Mouse (Mus musculus) lung, embryonic 14.5 days (tissue): ENCODE measurements around the gene Myo5c. TPM values are rescaled to one million over a fixed set of nuclear protein-coding genes. Genes with fewer than 3 reads are reported as not detected.

Experiments used
- ATAC-seq: fragments of 200-750 bp; cut with Nextera tagmentation; 2 replicates; pipeline ENCODE4 v1.8.0; 2017; ENCODE audit warnings: mild to moderate bottlenecking, moderate TSS enrichment, moderate library complexity; ENCODE audit not compliant: insufficient read depth
- DNase-seq: peaks from one replicate; pipeline ENCODE4 v3.0.0-alpha.2; 2015
- H3K27ac ChIP-seq: fragments of 300-500 bp; sonication (generic); 2 replicates; pipeline ENCODE4 v1.5.1; 2014; ENCODE audit warnings: low read depth, mild to moderate bottlenecking, moderate library complexity
- H3K27me3 ChIP-seq: fragments of 300-500 bp; sonication (generic); 2 replicates; pipeline ENCODE4 v1.6.1; 2014; ENCODE audit warnings: low read length, control low read depth; ENCODE audit not compliant: insufficient read depth
- H3K36me3 ChIP-seq: fragments of 300-500 bp; sonication (generic); 2 replicates; pipeline ENCODE4 v1.6.1; 2014; ENCODE audit warnings: control low read depth; ENCODE audit not compliant: insufficient read depth
- H3K4me1 ChIP-seq: fragments of 300-500 bp; sonication (generic); 2 replicates; pipeline ENCODE4 v1.6.1; 2014; ENCODE audit warnings: antibody characterized with exemption, control low read depth; ENCODE audit not compliant: insufficient read depth
- H3K4me2 ChIP-seq: fragments of 300-500 bp; sonication (generic); 2 replicates; pipeline ENCODE4 v1.6.1; 2014; ENCODE audit warnings: mild to moderate bottlenecking
- H3K4me3 ChIP-seq: fragments of 300-500 bp; sonication (generic); 2 replicates; pipeline ENCODE4 v1.5.1; 2014; ENCODE audit warnings: low read depth, low read length
- H3K9ac ChIP-seq: fragments of 300-500 bp; sonication (generic); 2 replicates; pipeline ENCODE4 v1.6.1; 2014
- H3K9me3 ChIP-seq: fragments of 300-500 bp; sonication (generic); 2 replicates; pipeline ENCODE4 v1.6.1; 2016; ENCODE audit warnings: low read depth, low read length, control low read depth
- CTCF ChIP-seq: IDR thresholded peaks from 2 replicates; pipeline ENCODE4 v1.5.1; 2016; ENCODE audit warnings: antibody characterized with exemption, low read depth
- WGBS: fragments of 180-500 bp; shearing (Covaris S2); extraction: QIAGEN DNeasy Blood & Tissue Kit; methylation state at CpG from one replicate; pipeline ENCODE4 v1.1.7; 2014; 5-methylcytosine and 5-hydroxymethylcytosine counted together
- polyA plus RNA-seq: library from polyadenylated mRNA; unstranded; fragments of >200 nt; fragmentation: Nextera tagmentation; extraction: Ambion mirVana; gene quantifications from 2 replicates; pipeline ENCODE4 v1.2.1, GENCODE M21; 2014

Myo5c gene
- polyA plus RNA-seq, 1 experiment from 2014 or later = 28.9 TPM

DNA sequence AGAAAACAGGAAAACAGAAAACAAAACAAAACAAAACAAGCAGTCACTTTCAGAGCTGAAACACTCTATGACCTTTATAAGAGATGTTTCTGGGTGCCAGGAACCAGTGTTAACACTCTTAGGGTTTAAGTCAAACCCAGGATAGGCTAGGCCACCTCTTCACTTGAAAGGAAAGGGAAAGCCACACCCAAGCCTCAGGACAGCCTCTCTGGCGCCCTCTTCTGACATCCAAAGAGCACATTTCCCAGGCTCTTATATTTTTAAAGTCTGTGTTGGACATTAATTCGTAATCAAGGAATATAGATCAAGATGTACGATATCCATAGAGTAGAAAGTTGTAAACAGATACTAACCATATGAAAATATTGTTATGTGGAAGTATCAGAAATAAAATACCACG, 57.7 kb downstream of the Myo5c start:
- no peak overlapping the region for H3K4me2 ChIP-seq
- peak; percentile 46 for DNase-seq
- WGBS = 49% methylated on average over 4 of the region's 4 CpGs

DNA sequence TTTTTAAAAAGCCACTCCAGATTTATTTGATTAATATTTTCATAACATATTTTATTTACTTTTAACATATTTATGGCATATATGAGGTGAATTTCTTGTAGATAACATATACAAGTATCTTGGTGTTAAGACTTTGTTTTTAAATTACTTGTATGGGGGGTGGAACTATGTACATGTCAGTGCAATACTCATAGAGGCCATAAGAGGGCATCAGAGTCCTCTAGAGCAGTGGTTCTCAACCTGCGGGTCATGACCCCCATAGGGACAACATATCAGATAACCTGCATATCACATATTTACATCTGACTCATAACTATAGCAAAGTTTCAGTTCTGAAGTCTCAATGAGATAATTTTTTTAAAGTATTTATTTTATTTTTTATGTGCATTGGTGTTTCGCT, 67.5 kb downstream of the Myo5c start:
- Histone ChIP-seq H3K4me1 (no peaks in the 10 kb centered on the region), H3K4me2 (no peak overlapping the region), H3K4me3 (no peak overlapping the region), H3K27ac (no peak overlapping the region), H3K27me3 (no peaks in the 10 kb centered on the region), H3K9ac (no peak overlapping the region), H3K36me3 (peaks cover 16% of the 10 kb centered on the region; the same call in 1 of the 2 replicates), H3K9me3 (no peaks in the 10 kb centered on the region)
- 75% methylated on average over 2 of the region's 2 CpGs for WGBS
- ATAC-seq (no peak), DNase-seq (peak; percentile 30)
- TF ChIP-seq CTCF = peak; percentile 39; the same call in 1 of the 2 replicates

More for the DNA sequence above, 57.7 kb downstream of the Myo5c start:
- no peak for ATAC-seq
- Histone ChIP-seq H3K36me3 (peaks cover 29% of the 10 kb centered on the region; the same call in 1 of the 2 replicates), H3K9ac (no peak overlapping the region), H3K27me3 (no peaks in the 10 kb centered on the region), H3K4me1 (no peaks in the 10 kb centered on the region), H3K4me3 (no peak overlapping the region), H3K9me3 (no peaks in the 10 kb centered on the region), H3K27ac (no peak overlapping the region)
- peak; percentile 41 for TF ChIP-seq CTCF

DNA sequence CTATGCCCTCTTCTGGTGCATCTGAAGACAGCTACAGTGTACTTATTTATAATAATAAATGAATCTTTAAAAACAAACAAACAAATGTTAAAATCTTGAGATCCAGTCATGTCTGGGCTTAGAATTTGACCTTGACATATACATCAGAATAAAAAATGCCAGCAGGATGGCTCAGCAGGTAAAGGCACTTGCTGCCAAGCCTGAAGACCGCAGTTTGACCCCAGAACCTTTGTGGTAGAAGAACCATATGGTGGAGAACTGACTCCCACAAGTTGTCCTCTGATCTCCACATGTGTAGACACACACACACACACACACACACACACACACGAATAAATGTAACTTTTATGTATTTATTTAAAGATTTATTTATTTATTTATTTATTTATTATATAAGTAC, 71.2 kb downstream of the Myo5c start:
- H3K4me3 ChIP-seq = no peak overlapping the region
- H3K27ac ChIP-seq = no peak overlapping the region
- H3K9me3 ChIP-seq = no peaks in the 10 kb centered on the region
- ATAC-seq = no peak
- no peak overlapping the region for H3K9ac ChIP-seq
- no peak for TF ChIP-seq CTCF
- no peaks in the 10 kb centered on the region for H3K27me3 ChIP-seq
- no peak for DNase-seq
- 85% methylated on average over 2 of the region's 2 CpGs for WGBS
- H3K36me3 ChIP-seq = peaks cover 10% of the 10 kb centered on the region; the same call in 1 of the 2 replicates
- H3K4me2 ChIP-seq = no peak overlapping the region
- no peaks in the 10 kb centered on the region for H3K4me1 ChIP-seq

DNA sequence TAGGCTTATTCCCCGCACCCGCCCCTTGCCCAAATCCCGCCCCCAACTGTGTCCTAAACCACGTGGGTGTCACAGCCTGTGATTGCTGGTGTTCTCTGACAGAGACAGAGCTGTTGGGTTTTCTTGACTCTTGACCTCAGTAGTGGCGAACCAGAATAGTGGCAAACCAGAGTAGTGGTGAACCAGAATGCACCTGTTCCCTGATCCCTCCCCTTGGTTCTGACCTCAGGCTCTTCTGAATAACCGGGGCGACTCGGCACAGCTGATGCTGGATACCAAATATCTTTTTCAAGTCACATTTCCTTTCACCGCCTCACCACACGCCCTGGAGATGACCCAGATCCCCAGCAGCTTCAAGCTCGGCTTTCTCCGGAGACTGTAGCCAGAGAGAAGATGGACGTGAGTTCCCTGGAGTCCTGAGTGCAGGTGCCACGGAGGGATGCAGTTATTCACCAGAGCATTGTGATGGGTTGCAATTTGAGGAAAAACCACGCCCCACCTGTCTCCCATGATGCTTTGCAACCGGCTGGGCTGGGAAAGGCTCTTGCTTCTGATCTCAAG, 72.0 kb downstream of the Myo5c start:
- no peak for TF ChIP-seq CTCF

DNA sequence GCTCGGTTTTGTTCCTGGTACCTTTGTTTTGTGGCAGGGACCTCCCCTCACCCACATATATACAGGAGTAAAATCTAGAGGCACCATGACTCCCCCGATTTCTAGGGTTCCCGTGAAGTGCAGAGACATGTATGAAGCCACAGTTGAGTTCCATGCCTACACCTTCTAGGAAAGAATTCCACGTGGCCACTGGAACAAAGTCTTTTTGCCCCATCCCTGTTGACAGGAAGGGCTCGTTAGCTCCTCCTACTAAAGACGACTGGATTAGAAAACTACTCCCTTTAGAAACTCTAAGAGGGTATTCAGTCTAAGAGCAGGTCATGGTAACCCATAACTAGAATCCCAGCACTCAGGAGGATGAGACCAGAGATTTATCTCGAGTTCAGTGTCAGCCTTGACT, 72.5 kb downstream of the Myo5c start:
- DNase-seq (no peak), ATAC-seq (no peak)
- H3K9ac ChIP-seq = no peak overlapping the region
- H3K9me3 ChIP-seq = no peaks in the 10 kb centered on the region
- no peaks in the 10 kb centered on the region for H3K27me3 ChIP-seq
- H3K4me2 ChIP-seq = no peak overlapping the region
- WGBS = 40% methylated on average over 7 of the region's 7 CpGs
- H3K27ac ChIP-seq = no peak overlapping the region
- no peaks in the 10 kb centered on the region for H3K4me1 ChIP-seq
- TF ChIP-seq CTCF = no peak
- H3K36me3 ChIP-seq = peaks cover 10% of the 10 kb centered on the region; the same call in 1 of the 2 replicates
- H3K4me3 ChIP-seq = no peak overlapping the region

More for the DNA sequence above, 72.0 kb downstream of the Myo5c start:
- ATAC-seq = no peak
- H3K4me2 ChIP-seq = no peak overlapping the region
- 38% methylated on average over 16 of the region's 16 CpGs for WGBS
- H3K9ac ChIP-seq = no peak overlapping the region
- no peak overlapping the region for H3K27ac ChIP-seq
- no peaks in the 10 kb centered on the region for H3K9me3 ChIP-seq
- no peaks in the 10 kb centered on the region for H3K4me1 ChIP-seq
- DNase-seq = no peak
- peaks cover 10% of the 10 kb centered on the region; the same call in 1 of the 2 replicates for H3K36me3 ChIP-seq
- no peaks in the 10 kb centered on the region for H3K27me3 ChIP-seq
- H3K4me3 ChIP-seq = no peak overlapping the region

DNA sequence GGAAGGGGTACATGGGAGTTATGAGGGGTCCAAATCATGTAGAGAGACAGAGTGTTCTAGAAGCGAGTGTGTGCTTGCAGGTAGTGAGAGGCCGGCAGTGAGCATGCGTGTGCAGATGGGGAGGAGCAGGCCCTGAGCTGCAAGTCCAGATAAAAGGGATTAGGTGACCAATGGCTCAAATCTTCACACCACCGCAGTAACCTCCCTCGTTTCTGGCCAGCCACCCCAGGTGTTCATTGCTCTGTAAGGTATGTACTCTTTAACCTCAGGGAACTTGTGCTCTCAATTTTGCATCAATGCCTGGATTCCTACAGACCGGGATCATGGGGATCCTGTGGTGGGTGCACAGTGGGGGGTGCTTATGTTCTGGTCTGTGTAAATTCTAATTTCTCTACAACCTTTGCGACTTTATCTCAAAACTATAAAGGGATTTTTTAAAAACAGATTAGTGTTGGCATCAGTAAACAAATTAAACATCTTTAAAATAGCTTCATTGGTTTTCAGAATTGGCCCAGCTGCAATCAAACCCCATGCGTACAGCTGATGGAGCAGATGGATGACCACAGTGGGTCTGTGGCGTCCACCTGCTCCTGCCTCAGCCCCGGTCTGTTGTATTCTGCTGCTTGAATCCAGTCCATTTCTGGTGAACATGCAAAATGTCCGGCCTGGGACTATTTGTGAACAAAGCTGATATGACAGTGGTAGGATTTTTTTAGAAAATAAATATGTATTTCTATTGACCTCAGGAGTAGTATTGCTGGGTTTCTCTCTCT, 74.5 kb downstream of the Myo5c start, which contains the start of gene Gnb5:
TSS of gene Gnb5 (plus strand) at position 163 of the 773 bp plus-strand sequence.
- H3K4me2 ChIP-seq = no peak within 1 kb of the TSS
- no peak within 1 kb of the TSS for H3K27ac ChIP-seq
- peaks cover 10% of the 10 kb centered on the region; the same call in 1 of the 2 replicates for H3K36me3 ChIP-seq
- no peaks in the 10 kb centered on the region for H3K27me3 ChIP-seq
- no peak within 1 kb of the TSS for H3K4me3 ChIP-seq
- 77% methylated on average over 11 of the region's 11 CpGs for WGBS
- H3K4me1 ChIP-seq = no peaks in the 10 kb centered on the region
- ATAC-seq (no peak), DNase-seq (no peak)
- no peaks in the 10 kb centered on the region for H3K9me3 ChIP-seq
- H3K9ac ChIP-seq = no peak within 1 kb of the TSS
- no peak for TF ChIP-seq CTCF

DNA sequence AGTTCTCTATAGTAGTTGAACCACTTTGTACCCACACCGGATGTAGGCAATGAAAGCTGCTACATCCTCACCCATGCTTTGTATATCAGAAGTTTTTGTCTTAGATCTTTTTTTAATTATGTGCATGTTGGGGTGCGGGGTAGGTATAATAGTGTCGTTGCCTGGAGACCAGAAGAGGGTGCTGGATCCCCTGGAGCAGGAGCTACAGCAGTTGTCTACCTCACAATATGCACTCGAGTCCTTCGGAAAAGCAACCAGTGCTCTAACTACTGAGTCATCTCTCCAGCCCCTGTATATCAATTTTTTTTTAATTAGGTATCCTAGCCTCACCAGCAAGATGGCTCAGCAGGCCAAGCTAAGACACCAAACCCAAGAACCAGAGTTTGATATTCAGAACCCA, 75.2 kb downstream of the Myo5c start:
- Histone ChIP-seq H3K9ac (no peak overlapping the region), H3K9me3 (no peaks in the 10 kb centered on the region), H3K36me3 (peaks cover 5% of the 10 kb centered on the region; the same call in 1 of the 2 replicates), H3K4me3 (no peak overlapping the region), H3K4me2 (no peak overlapping the region), H3K4me1 (no peaks in the 10 kb centered on the region), H3K27ac (no peak overlapping the region), H3K27me3 (no peaks in the 10 kb centered on the region)
- no peak for ATAC-seq
- no peak for DNase-seq
- no peak for TF ChIP-seq CTCF
- WGBS = 80% methylated on average over 5 of the region's 5 CpGs
